Mouse (Mus musculus) heart, postnatal 0 days (tissue): ENCODE results near the gene Rab13. TPM values are rescaled to one million over a fixed set of nuclear protein-coding genes. Genes with fewer than 3 reads are reported as not detected.

Experiments
- ATAC-seq: fragments of 200-750 bp; cut with Nextera tagmentation; 2 replicates; pipeline ENCODE4 v1.8.0; 2017; ENCODE audit warnings: low read depth, moderate number of reproducible peaks, moderate library complexity; ENCODE audit not compliant: insufficient read depth
- DNase-seq: peaks from one replicate; pipeline ENCODE4 v3.0.0-alpha.2; 2016; ENCODE audit warnings: low spot score
- H3K27ac ChIP-seq: fragments of 300-500 bp; sonication (generic); 2 replicates; pipeline ENCODE4 v1.5.1; 2014; ENCODE audit warnings: low read depth, mild to moderate bottlenecking
- H3K27me3 ChIP-seq: fragments of 300-500 bp; sonication (generic); 2 replicates; pipeline ENCODE4 v1.6.1; 2014; ENCODE audit warnings: low read length, mixed read lengths; ENCODE audit not compliant: control insufficient read depth, insufficient read depth
- H3K36me3 ChIP-seq: fragments of 300-500 bp; sonication (generic); replicated peaks from 2 replicates; pipeline ENCODE4 v1.6.1; 2014; ENCODE audit warnings: low read length, mixed read lengths; ENCODE audit not compliant: control insufficient read depth, insufficient read depth
- H3K4me1 ChIP-seq: fragments of 300-500 bp; sonication (generic); 2 replicates; pipeline ENCODE4 v1.6.1; 2014; ENCODE audit warnings: antibody characterized with exemption; ENCODE audit not compliant: control insufficient read depth, insufficient read depth
- H3K4me2 ChIP-seq: fragments of 300-500 bp; sonication (generic); 2 replicates; pipeline ENCODE4 v1.6.1; 2014; ENCODE audit warnings: low read depth, mild to moderate bottlenecking, low read length, moderate library complexity
- H3K4me3 ChIP-seq: fragments of 300-500 bp; sonication (generic); 2 replicates; pipeline ENCODE4 v1.5.1; 2014; ENCODE audit warnings: low read depth, low read length
- H3K9ac ChIP-seq: fragments of 300-500 bp; sonication (generic); replicated peaks from 2 replicates; pipeline ENCODE4 v1.6.1; 2014; ENCODE audit warnings: low read depth, low read length, mixed read lengths
- H3K9me3 ChIP-seq: fragments of 300-500 bp; sonication (generic); replicated peaks from 2 replicates; pipeline ENCODE4 v1.6.1; 2016; ENCODE audit warnings: low read length; ENCODE audit not compliant: control insufficient read depth
- CTCF ChIP-seq: IDR thresholded peaks from 2 replicates; pipeline ENCODE4 v1.5.1; 2016; ENCODE audit warnings: antibody characterized with exemption, control low read depth, low read depth
- EP300 ChIP-seq: IDR thresholded peaks from 2 replicates; pipeline ENCODE4 v1.6.1; 2016; ENCODE audit warnings: antibody characterized with exemption, low read depth
- WGBS: fragments of 180-500 bp; shearing (Covaris S2); extraction: QIAGEN DNeasy Blood & Tissue Kit; methylation state at CpG from one replicate; pipeline ENCODE4 v1.1.7; 2014; 5-methylcytosine and 5-hydroxymethylcytosine counted together
- polyA plus RNA-seq: library from polyadenylated mRNA; unstranded; fragments of >200 nt; fragmentation: Nextera tagmentation; extraction: Ambion mirVana; gene quantifications from 2 replicates; pipeline ENCODE4 v1.2.1, GENCODE M21; 2015
- total RNA-seq: library from RNA; depleted of rRNA; stranded (reverse); fragments of >200 nt; gene quantifications from 2 replicates; pipeline ENCODE4 v1.2.3, GENCODE M21; 2014; ENCODE audit warnings: low replicate concordance

Gene Rab13
- total and polyA plus RNA-seq, 2 experiments from 2014 or later = 13.7 to 18.2 TPM

DNA sequence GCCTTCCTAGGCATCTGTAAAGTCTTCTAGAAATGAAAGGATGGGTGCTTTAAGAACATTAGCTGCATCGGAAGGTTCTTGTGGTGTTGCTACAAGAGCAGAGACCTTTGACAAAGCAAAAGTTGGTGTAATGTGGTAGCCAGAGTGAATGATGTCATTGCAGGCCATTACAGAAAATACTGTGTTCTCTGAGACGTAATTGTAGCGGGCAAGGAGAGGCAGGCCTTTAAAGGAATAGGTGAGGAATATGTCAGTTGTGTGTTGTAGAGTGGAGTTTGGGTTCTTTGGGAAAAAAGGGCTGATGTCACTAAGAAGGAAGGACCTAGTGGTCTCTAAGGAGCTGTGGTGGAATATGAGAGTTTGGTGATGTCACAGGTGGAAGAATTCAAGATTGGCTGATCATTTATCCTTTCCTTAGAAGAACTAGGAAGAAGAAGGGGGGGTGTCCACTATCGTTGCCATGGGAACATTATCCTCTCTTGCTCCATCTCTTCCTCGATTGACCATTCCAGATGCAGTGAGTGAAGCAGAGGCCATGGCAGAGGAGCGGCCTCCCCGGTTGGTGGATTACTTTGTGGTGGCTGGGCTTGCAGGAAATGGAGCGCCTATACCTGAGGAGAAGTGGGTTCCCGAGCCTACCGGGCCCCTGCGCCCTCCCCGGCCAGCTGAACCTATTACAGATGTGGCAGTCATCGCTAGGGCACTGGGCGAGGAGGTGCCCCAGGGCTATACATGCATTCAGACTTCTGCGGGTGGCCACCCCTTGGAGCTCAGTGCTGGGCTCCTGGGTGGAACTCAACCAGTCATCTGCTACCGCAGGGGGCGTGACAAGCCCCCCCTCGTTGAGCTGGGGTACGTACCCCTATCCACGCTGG lies 53.6 kb downstream of the Rab13 start:
- TF ChIP-seq EP300 = no peak
- no peak for TF ChIP-seq CTCF
- peak overlapping the region; percentile 89; the same call in 1 of the 2 replicates for H3K9ac ChIP-seq

DNA sequence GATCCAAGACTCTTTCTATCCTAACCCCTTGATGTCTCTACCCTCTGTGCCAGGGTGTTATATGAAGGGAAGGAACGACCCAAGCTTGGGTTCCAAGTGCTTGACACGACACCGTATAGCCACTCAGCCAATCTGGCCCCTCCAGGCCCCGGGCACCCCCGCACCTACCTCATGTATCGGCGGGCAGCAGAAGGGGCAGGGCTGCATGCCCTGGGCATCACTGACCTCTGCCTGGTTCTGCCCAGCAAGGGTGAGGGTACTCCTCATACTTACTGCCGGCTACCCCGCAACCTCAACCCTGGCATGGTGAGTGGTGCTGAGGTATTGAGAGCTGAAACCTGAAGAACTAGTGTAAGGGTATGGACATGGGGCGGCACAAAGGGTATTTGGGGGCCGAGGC lies 54.7 kb downstream of the Rab13 start:
- Histone ChIP-seq H3K4me1 (peaks cover 10% of the 10 kb centered on the region), H3K4me3 (no peak overlapping the region), H3K9me3 (no peaks in the 10 kb centered on the region), H3K4me2 (no peak overlapping the region), H3K36me3 (peaks cover 47% of the 10 kb centered on the region), H3K9ac (no peak overlapping the region), H3K27me3 (no peaks in the 10 kb centered on the region), H3K27ac (no peak overlapping the region)
- DNase-seq (no peak), ATAC-seq (no peak)
- TF ChIP-seq CTCF = no peak
- no peak for TF ChIP-seq EP300
- 95% methylated on average over 11 of the region's 11 CpGs for WGBS

More for the DNA sequence above, 53.6 kb downstream of the Rab13 start:
- H3K9me3 ChIP-seq = no peaks in the 10 kb centered on the region
- H3K4me3 ChIP-seq = peak overlapping the region; percentile 88
- H3K4me1 ChIP-seq = peaks cover 10% of the 10 kb centered on the region
- DNase-seq (no peak), ATAC-seq (no peak)
- H3K27ac ChIP-seq = peak overlapping the region; percentile 95
- peaks cover 47% of the 10 kb centered on the region for H3K36me3 ChIP-seq
- 89% methylated on average over 20 of the region's 20 CpGs for WGBS
- no peaks in the 10 kb centered on the region for H3K27me3 ChIP-seq
- H3K4me2 ChIP-seq = peak overlapping the region; percentile 77

DNA sequence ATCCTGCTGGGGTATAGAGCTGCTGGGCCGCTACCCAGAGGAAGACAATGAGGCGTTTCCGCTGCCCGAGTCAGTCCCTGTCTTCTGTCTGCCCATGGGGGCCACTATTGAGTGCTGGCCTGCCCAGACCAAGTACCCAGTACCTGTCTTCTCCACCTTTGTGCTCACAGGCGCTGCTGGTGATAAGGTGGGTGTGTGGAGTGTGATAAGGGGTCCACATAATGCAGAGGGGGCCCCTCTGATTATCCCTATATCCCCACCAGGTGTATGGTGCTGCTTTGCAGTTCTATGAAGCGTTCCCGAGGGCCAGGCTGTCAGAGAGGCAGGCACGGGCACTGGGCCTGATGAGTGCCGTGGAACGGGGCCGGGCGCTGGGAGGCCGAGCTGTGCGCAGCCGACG lies 55.5 kb downstream of the Rab13 start:
- H3K4me3 ChIP-seq = no peak overlapping the region
- no peaks in the 10 kb centered on the region for H3K9me3 ChIP-seq
- ATAC-seq (no peak), DNase-seq (no peak)
- H3K27me3 ChIP-seq = no peaks in the 10 kb centered on the region
- no peak overlapping the region for H3K9ac ChIP-seq
- H3K4me2 ChIP-seq = no peak overlapping the region
- 92% methylated on average over 16 of the region's 16 CpGs for WGBS
- TF ChIP-seq EP300 = no peak
- TF ChIP-seq CTCF = no peak
- peaks cover 10% of the 10 kb centered on the region for H3K4me1 ChIP-seq
- no peak overlapping the region for H3K27ac ChIP-seq
- H3K36me3 ChIP-seq = peaks cover 49% of the 10 kb centered on the region

DNA sequence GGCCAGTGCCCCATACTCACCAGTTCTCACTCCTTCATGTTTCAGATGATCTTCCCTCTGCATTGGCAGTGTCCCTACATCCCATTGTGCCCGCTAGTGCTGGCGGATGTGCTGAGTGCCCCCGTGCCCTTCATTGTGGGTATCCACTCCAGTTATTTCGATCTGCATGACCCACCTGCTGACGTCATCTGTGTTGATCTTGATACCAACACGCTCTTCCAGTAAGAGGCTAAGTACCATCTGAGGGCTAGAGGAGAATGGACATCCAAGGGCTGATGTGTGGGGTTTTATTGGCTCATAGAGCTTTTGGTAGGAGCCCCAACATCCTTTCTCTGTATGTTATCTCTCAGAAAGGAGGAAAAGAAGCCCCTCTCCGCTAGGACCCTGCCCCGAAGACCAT lies 57.3 kb downstream of the Rab13 start:
- TF ChIP-seq EP300 = no peak
- TF ChIP-seq CTCF = no peak
- no peaks in the 10 kb centered on the region for H3K27me3 ChIP-seq
- no peak overlapping the region for H3K4me2 ChIP-seq
- ATAC-seq = no peak
- H3K4me3 ChIP-seq = no peak overlapping the region
- peaks cover 63% of the 10 kb centered on the region for H3K36me3 ChIP-seq
- no peak overlapping the region for H3K9ac ChIP-seq
- WGBS = 88% methylated on average over 8 of the region's 8 CpGs
- no peak for DNase-seq
- peaks cover 10% of the 10 kb centered on the region for H3K4me1 ChIP-seq
- H3K27ac ChIP-seq = no peak overlapping the region
- H3K9me3 ChIP-seq = no peaks in the 10 kb centered on the region

DNA sequence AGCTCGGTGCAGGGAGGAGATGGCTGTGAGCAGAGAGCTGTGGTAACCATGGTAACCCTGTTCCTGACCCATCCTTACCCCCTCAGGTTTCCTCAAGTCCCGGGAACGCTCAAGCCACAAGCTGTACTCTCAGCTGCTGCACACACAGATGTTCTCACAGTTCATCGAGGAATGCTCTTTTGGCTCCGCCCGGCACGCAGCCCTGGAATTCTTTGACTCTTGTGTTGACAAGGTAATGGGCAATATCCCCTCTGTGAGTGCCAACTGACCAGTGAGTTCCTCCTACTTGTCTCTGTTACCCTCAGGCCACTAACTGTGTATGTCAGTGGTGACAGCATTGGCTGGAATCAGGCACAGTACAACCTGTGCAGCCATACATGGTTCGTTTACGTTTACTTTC lies 58.7 kb downstream of the Rab13 start:
- no peaks in the 10 kb centered on the region for H3K9me3 ChIP-seq
- no peaks in the 10 kb centered on the region for H3K27me3 ChIP-seq
- 63% methylated on average over 9 of the region's 9 CpGs for WGBS
- no peak overlapping the region for H3K4me2 ChIP-seq
- H3K4me1 ChIP-seq = 0 out of 2 replicates have a peak, but pooled peaks cover under 1% of the 10 kb centered on the region
- H3K27ac ChIP-seq = no peak overlapping the region
- peaks cover 77% of the 10 kb centered on the region for H3K36me3 ChIP-seq
- DNase-seq (no peak), ATAC-seq (no peak)
- no peak overlapping the region for H3K4me3 ChIP-seq
- no peak for TF ChIP-seq EP300
- no peak for TF ChIP-seq CTCF
- no peak overlapping the region for H3K9ac ChIP-seq
